Mouse (Mus musculus) sigmoid colon, adult 10 weeks (tissue): ENCODE results near the gene Zyg11b. TPM values are rescaled to one million over a fixed set of nuclear protein-coding genes. Genes with fewer than 3 reads are reported as not detected.

ENCODE experiments used
- polyA plus RNA-seq: library from polyadenylated mRNA; stranded (reverse); fragments of 350-450 nt; fragmentation: Illumina TruSeq; extraction: RNeasy Lipid Tissue Mini Kit (QIAGEN cat#74804); gene quantifications from one replicate; pipeline ENCODE4 v1.2.3, GENCODE M21; 2014; ENCODE audit warnings: low read depth, low replicate concordance

Zyg11b gene
- polyA plus RNA-seq, result 54.5 TPM

DNA sequence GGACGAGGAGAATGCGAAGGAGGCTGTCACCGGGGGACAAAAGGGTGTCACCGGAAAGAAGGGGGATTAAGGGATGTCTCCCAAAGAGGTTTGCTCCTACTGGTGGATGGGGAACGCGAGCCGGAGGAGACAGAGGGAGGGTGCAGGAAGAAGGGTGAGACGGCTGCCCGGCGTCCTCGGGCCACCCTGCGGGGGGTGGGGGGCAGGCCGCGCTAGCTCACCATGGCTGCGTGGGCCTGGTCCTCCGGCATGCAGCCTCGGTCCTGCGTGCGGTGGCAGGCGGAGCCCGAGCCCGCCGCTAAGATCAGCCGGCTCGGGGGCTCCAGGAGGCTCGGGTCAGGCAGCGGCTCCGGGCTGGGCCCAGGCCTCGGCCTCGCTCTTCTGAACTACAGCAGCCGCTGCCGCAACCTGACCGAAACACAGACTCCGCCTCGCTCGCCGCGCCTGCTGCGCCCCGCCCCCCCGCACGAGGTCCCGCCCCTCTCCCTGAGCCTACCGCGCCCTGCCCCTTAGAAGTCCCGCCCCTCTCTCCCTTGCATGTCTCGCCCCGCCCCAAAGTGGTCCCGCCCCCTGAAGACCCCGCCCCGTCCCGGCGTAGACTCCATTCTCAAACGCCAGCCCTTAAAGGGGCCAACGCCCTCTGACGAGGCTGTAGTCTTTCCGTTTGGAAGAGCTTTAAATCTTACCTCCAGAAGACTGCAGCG, at the start of gene Zyg11b:
TSS of gene Zyg11b (minus strand) at position 427 of the 704 bp plus-strand sequence.

DNA sequence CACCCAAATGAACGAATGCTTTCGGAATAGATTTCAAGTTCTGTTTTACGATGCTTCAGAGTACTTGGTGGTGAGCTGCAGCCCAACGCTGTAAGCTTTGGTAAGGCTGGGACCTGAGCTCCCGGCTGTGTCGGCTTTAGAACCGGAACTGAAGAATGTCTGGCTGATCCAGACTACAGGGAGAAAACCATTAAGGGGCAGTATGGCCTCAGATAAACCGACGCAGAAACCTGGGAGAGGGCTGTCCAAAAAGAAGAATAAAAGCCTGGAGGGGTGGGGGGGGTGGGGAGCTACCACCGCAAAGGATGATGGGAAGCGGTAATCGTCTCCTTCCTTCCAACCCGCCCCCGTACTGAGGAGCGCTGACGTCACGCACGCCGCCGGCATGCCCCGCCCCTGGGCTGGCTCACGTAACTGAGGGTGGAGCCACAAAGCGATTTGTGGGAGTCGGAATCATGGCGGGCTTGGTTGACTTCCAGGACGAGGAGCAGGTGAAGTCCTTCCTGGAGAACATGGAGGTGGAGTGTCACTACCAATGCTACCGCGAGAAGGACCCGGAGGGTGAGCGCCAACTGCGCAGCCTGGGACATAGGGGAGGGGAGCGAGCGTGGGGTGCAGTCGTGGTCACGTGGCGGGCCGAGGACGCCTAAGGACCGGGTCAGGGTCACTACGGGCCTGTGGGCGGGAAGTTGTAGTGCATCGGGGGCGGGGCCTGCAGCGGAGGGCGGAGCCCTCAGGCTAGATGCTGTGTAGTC, 27.0 kb upstream of the Zyg11b start, which contains the start of gene Coa7:
TSS of gene Coa7 (plus strand) at position 411 of the 755 bp plus-strand sequence.

GRCm38 (mm10) chr4:108217332-108218179, 83.3 kb downstream of the Zyg11b start, which contains the start of gene Zyg11a:
Gene Zyg11a, minus strand, starts transcription at chr4:108218048.

Other genes starting within 250 kb of the Zyg11b start
- 1.7 TPM for gene Podn, start 204.7 kb downstream of the Zyg11b start, polyA plus RNA-seq
- gene Scp2, start 156.1 kb downstream of the Zyg11b start, polyA plus RNA-seq, result 295 TPM
- 6.5 TPM for gene Echdc2, start 135.7 kb downstream of the Zyg11b start, polyA plus RNA-seq
- not detected for gene Zyg11a, start 83.0 kb downstream of the Zyg11b start, polyA plus RNA-seq
- 7.8 TPM for gene Coa7, start 27.0 kb upstream of the Zyg11b start, polyA plus RNA-seq
- not detected for gene Shisal2a, start 82.3 kb upstream of the Zyg11b start, polyA plus RNA-seq
- 0.82 TPM for gene Gpx7, start 105.9 kb upstream of the Zyg11b start, polyA plus RNA-seq
- gene Tut4, start 158.3 kb upstream of the Zyg11b start, polyA plus RNA-seq, result 62.6 TPM